Mouse (Mus musculus): ENCODE measurements around the gene Cerk. TPM values are rescaled to one million over a fixed set of nuclear protein-coding genes. Genes with fewer than 3 reads are reported as not detected.
A peak's percentile ranks its signal among the peaks of the same experiment; 100 is the strongest.

The Cerk gene
- polyA plus RNA-seq, 1 experiment from 2014 or later, result 24.1 TPM

DNA sequence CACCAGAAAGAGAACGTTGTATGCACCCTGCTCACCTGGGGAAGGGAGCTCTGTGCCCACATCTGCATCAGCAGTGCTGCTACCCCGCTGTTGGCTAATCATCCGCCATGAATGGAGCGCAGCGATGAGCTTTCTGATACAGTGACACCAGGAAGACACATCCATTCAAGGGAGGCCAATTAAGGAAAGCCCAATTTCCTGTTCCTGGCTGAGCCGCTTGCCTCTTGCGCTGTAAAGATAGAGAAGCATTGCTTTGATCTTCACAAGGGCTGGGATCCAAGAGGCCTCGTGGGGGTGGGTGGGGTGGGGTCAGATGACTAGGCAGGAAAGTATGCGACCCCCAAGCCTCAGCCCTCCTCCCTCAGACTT lies 72.6 kb downstream of the Cerk start:
- Histone ChIP-seq H3K4me3 (replicated peaks) (no peak overlapping the region), H3K9ac (peak overlapping the region; percentile 25; the same call in 1 of the 2 replicates), H3K27ac (peak overlapping the region; percentile 88), H3K27me3 (no peaks in the 10 kb centered on the region), H3K36me3 (replicated peaks) (0 out of 2 replicates have a peak, but pooled peaks cover 3% of the 10 kb centered on the region), H3K4me1 (peaks cover 43% of the 10 kb centered on the region), H3K4me2 (peak overlapping the region; percentile 36; the same call in 1 of the 2 replicates), H3K9me3 (no peaks in the 10 kb centered on the region)
- ATAC-seq (ENCODE audit: low FRiP score), result no peak
- WGBS, result 2% methylated on average over 9 of the region's 9 CpGs

- H3K27ac ChIP-seq, result peak overlapping the region; percentile 88
- H3K9ac ChIP-seq, result peak overlapping the region; percentile 25; the same call in 1 of the 2 replicates
- no peaks in the 10 kb centered on the region for H3K9me3 ChIP-seq
- 2% methylated on average over 10 of the region's 10 CpGs for WGBS
- peak overlapping the region; percentile 36; the same call in 1 of the 2 replicates for H3K4me2 ChIP-seq
- peaks cover 43% of the 10 kb centered on the region for H3K4me1 ChIP-seq
- no peaks in the 10 kb centered on the region for H3K36me3 ChIP-seq (replicated peaks)
- ATAC-seq (ENCODE audit: low FRiP score), result peak; percentile 62
- H3K27me3 ChIP-seq, result no peaks in the 10 kb centered on the region
- H3K4me3 ChIP-seq (replicated peaks), result no peak overlapping the region
These were observed 73.1 kb downstream of the Cerk start for GRCm38 (mm10) chr15:86112707-86113341.

DNA sequence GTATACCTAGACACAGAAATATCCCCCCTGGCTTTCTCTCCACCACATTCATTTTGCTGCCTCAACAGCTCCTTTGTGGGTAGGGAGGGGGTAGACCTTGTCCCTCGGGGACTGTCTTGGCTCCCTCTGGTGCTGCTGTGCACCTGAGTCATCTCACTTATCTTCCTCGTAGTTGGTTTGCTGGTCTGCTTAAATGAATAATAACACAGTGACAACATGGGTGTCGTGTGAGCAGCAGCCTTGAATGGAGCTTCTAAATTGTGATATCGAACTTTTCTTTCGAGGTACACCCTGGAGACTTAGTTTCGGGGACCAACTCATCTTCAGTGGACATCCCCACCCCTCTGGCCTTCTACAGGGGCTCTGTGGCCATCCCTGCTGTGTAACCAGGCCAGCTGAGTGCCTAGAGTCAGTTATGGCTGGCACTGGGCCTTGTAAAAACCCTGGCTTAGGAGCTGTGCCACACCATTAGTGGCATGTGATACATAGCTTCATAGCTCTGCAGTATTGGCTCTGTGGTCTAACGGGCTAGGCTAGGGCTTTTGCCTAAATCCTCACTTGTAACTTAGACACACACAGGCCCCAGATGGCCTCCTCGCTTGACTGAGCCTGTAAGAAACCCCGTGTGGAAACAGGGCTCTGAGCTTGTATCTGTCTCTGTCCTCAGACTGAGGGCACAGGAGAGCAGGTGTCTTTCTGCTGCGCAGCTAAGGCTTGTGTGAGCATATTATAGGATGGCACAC lies 75.4 kb downstream of the Cerk start:
- H3K27ac ChIP-seq, result 0 out of 2 replicates have a peak overlapping the region, but pooled peaks have one; percentile 3

DNA sequence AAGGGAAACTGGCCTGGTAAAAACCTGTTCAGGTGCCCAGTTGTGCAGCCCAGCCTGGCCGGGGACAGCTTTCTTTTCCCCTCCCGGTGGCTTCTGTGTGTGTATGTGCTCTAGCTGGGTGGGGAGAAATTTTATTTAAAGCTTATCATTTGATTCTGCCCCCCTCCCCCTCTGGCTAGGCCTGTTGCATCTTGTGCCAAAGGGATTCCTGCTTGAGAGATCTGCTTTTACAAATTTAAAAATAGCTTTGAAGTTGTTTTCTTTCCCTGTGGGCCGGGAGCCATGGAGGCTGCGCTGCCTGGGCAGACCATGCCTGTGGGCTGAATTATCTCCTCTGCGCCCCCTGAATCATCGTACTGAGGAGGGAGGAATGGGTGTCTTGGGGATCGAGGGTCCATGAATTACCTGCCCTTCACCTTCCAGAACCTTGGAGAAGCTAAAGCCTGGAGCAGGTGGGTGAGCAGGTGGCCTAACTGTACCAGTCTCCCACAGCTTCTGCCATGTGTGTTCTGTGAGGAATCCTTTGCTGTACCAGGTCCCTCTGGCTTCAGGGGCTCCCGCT lies 76.2 kb downstream of the Cerk start:
- Histone ChIP-seq H3K4me1 (peaks cover 39% of the 10 kb centered on the region), H3K27ac (no peak overlapping the region)

More for the DNA sequence above, 75.4 kb downstream of the Cerk start:
- no peak for ATAC-seq (ENCODE audit: low FRiP score)
- H3K4me3 ChIP-seq (replicated peaks), result no peak overlapping the region
- no peaks in the 10 kb centered on the region for H3K36me3 ChIP-seq (replicated peaks)
- peaks cover 39% of the 10 kb centered on the region for H3K4me1 ChIP-seq
- no peaks in the 10 kb centered on the region for H3K9me3 ChIP-seq
- no peaks in the 10 kb centered on the region for H3K27me3 ChIP-seq
- H3K4me2 ChIP-seq, result no peak overlapping the region
- H3K9ac ChIP-seq, result no peak overlapping the region
- WGBS, result 72% methylated on average over 10 of the region's 10 CpGs

GRCm38 (mm10) chr15:86109245-86109644 lies 76.7 kb downstream of the Cerk start:
- Histone ChIP-seq H3K4me2 (no peak overlapping the region), H3K4me1 (peaks cover 39% of the 10 kb centered on the region), H3K9ac (no peak overlapping the region), H3K27me3 (no peaks in the 10 kb centered on the region), H3K9me3 (no peaks in the 10 kb centered on the region), H3K4me3 (replicated peaks) (no peak overlapping the region), H3K36me3 (replicated peaks) (peaks cover 5% of the 10 kb centered on the region; the same call in 1 of the 2 replicates), H3K27ac (no peak overlapping the region)
- 90% methylated on average over 7 of the region's 7 CpGs for WGBS
- ATAC-seq (ENCODE audit: low FRiP score), result no peak

More for the DNA sequence above, 76.2 kb downstream of the Cerk start:
- no peak overlapping the region for H3K4me2 ChIP-seq
- no peak overlapping the region for H3K9ac ChIP-seq
- no peaks in the 10 kb centered on the region for H3K27me3 ChIP-seq
- ATAC-seq (ENCODE audit: low FRiP score), result no peak
- no peak overlapping the region for H3K4me3 ChIP-seq (replicated peaks)
- H3K9me3 ChIP-seq, result no peaks in the 10 kb centered on the region
- WGBS, result 92% methylated on average over 8 of the region's 8 CpGs
- H3K36me3 ChIP-seq (replicated peaks), result no peaks in the 10 kb centered on the region

- Histone ChIP-seq H3K4me2 (no peak overlapping the region), H3K9ac (no peak overlapping the region), H3K36me3 (replicated peaks) (peaks cover 8% of the 10 kb centered on the region; the same call in 1 of the 2 replicates), H3K27ac (no peak overlapping the region), H3K27me3 (no peaks in the 10 kb centered on the region), H3K4me1 (peaks cover 31% of the 10 kb centered on the region), H3K4me3 (replicated peaks) (no peak overlapping the region), H3K9me3 (no peaks in the 10 kb centered on the region)
- no peak for ATAC-seq (ENCODE audit: low FRiP score)
- WGBS, result 85% methylated on average over 11 of the region's 11 CpGs
These were observed 78.0 kb downstream of the Cerk start for GRCm38 (mm10) chr15:86107831-86108471.

DNA sequence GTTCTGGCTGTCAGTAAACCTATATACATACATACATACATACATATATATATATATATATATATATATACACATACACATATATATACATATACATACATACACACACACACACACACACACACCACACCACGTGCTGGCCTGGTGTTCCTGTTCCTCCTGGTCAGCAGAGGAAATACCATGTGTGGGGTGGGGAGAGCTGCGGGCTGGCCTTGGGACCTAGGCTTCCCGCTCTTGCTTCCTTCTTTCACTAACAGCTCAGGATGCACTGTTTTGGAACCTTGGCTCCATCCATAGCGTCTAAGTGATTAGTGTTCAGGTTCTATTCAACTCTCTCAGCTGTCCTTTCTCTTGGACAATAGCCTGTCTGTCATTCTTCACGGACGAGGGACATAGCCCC lies 80.2 kb downstream of the Cerk start:
- Histone ChIP-seq H3K9ac (no peak overlapping the region), H3K4me2 (no peak overlapping the region), H3K27ac (no peak overlapping the region), H3K9me3 (no peaks in the 10 kb centered on the region), H3K4me1 (peaks cover 17% of the 10 kb centered on the region), H3K27me3 (no peaks in the 10 kb centered on the region), H3K36me3 (replicated peaks) (peaks cover 26% of the 10 kb centered on the region), H3K4me3 (replicated peaks) (no peak overlapping the region)
- no peak for ATAC-seq (ENCODE audit: low FRiP score)
- 64% methylated on average over 6 of the region's 6 CpGs for WGBS

DNA sequence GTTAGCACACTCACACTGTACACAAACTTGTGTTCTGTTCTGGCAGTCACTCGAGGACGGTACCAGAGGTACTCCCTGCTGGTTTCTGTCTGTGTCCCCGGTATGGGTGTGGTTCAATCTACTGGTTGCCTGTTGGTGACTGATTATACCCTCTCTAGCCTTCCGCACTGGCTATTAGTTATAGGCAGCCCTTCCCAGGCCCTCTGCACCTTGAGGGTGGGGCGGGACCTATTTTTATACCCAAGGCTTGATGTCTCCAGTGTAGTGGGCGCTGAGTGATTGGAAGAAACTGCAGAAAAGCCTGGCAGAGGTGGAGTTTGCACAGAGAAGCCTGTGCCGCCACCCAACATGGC lies 80.6 kb downstream of the Cerk start:
- H3K27me3 ChIP-seq, result no peaks in the 10 kb centered on the region
- peaks cover 28% of the 10 kb centered on the region for H3K36me3 ChIP-seq (replicated peaks)
- H3K4me2 ChIP-seq, result no peak overlapping the region
- H3K9me3 ChIP-seq, result no peaks in the 10 kb centered on the region
- peaks cover 12% of the 10 kb centered on the region; the same call in 1 of the 2 replicates for H3K4me1 ChIP-seq
- no peak for ATAC-seq (ENCODE audit: low FRiP score)
- no peak overlapping the region for H3K4me3 ChIP-seq (replicated peaks)
- 89% methylated on average over 7 of the region's 7 CpGs for WGBS
- no peak overlapping the region for H3K9ac ChIP-seq
- no peak overlapping the region for H3K27ac ChIP-seq

GRCm38 (mm10) chr15:86104401-86105344 lies 81.3 kb downstream of the Cerk start:
- no peak overlapping the region for H3K4me2 ChIP-seq
- no peaks in the 10 kb centered on the region for H3K27me3 ChIP-seq
- ATAC-seq (ENCODE audit: low FRiP score), result no peak
- 94% methylated on average over 19 of the region's 19 CpGs for WGBS
- no peaks in the 10 kb centered on the region for H3K9me3 ChIP-seq
- no peak overlapping the region for H3K9ac ChIP-seq
- H3K36me3 ChIP-seq (replicated peaks), result peaks cover 28% of the 10 kb centered on the region
- no peak overlapping the region for H3K4me3 ChIP-seq (replicated peaks)
- no peak overlapping the region for H3K27ac ChIP-seq
- peaks cover 11% of the 10 kb centered on the region; the same call in 1 of the 2 replicates for H3K4me1 ChIP-seq

DNA sequence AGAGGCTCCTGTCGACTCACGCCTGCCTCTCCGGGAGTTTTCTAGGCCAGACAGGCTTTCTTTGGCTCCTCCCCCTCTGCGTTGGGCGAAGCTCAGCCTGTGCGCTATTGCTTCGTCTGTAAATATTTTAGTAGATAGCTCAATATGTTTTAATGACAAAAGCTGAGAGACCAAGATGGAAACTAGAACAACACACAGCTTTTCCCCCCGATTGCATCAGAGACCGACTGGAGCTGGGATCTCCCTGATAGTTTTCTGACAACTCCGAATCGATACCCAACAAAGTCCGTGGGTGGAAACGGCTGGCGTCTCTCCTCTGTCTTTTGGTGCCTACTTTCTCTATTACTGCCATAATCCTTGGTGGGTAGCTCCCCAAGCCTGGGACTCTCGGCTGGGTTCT lies 83.6 kb downstream of the Cerk start:
- no peak for ATAC-seq (ENCODE audit: low FRiP score)
- Histone ChIP-seq H3K27ac (no peak overlapping the region), H3K9me3 (no peaks in the 10 kb centered on the region), H3K4me1 (peaks cover 8% of the 10 kb centered on the region), H3K9ac (no peak overlapping the region), H3K27me3 (no peaks in the 10 kb centered on the region), H3K4me2 (no peak overlapping the region), H3K4me3 (replicated peaks) (no peak overlapping the region), H3K36me3 (replicated peaks) (peaks cover 28% of the 10 kb centered on the region)
- WGBS, result 96% methylated on average over 15 of the region's 15 CpGs

DNA sequence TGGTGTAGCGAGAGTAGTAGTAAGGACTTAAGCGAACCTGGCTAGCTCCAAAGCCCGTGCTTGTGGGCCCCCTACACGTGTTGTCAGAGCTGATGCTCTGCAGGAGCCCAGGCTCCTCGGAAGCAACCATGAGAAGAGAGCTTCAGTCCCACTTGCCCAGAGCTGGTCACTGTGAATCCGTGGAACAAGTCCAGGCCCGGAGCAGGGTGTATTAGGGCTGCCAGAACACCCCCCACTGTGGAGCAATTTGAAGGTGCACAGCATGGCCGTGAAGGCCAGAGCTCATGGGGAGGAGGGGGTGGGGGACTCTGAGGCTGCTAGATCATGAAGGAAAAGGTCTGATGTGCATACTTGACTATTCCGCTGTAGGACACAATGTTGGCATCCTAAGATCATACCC lies 84.4 kb downstream of the Cerk start:
- Histone ChIP-seq H3K4me2 (no peak overlapping the region), H3K27ac (no peak overlapping the region), H3K9ac (peak overlapping the region; percentile 25), H3K4me1 (peaks cover 8% of the 10 kb centered on the region), H3K9me3 (no peaks in the 10 kb centered on the region), H3K27me3 (no peaks in the 10 kb centered on the region), H3K36me3 (replicated peaks) (peaks cover 28% of the 10 kb centered on the region), H3K4me3 (replicated peaks) (no peak overlapping the region)
- 87% methylated on average over 9 of the region's 9 CpGs for WGBS
- no peak for ATAC-seq (ENCODE audit: low FRiP score)

Data from forebrain, embryonic 12.5 days (tissue).